Mouse (Mus musculus): ENCODE data around the gene Sf3a3. TPM values are rescaled to one million over a fixed set of nuclear protein-coding genes. Genes with fewer than 3 reads are reported as not detected.

Gene Sf3a3
- polyA plus RNA-seq, 1 experiment: 24.2 TPM

GRCm38 (mm10) chr4:124719101-124719500 lies 4.5 kb downstream of the Sf3a3 start:
- Histone ChIP-seq H3K27ac (ENCODE audit: control insufficient read depth, insufficient read depth, low read depth, low read length) (no peak overlapping the region), H3K4me3 (ENCODE audit: control insufficient read depth, low read depth, low read length) (no peak overlapping the region), H3K4me1 (ENCODE audit: control insufficient read depth, insufficient read depth, low read length) (peaks cover 3% of the 10 kb centered on the region; the same call in 1 of the 2 replicates), H3K27me3 (ENCODE audit: control insufficient read depth, insufficient read depth, low read length) (no peaks in the 10 kb centered on the region), H3K36me3 (ENCODE audit: control insufficient read depth, insufficient read depth, low read length) (peaks cover 2% of the 10 kb centered on the region)
- no peak for TF ChIP-seq CTCF (IDR thresholded peaks at IDR 0.05; ENCODE audit: control insufficient read depth, insufficient read depth, insufficient replicate concordance, low read depth, low read length)
- TF ChIP-seq POLR2A (IDR thresholded peaks at IDR 0.05; ENCODE audit: control insufficient read depth, low read depth, low read length): no peak

- Histone ChIP-seq H3K27me3 (ENCODE audit: control insufficient read depth, insufficient read depth, low read length) (no peaks in the 10 kb centered on the region), H3K4me3 (ENCODE audit: control insufficient read depth, low read depth, low read length) (no peak overlapping the region), H3K36me3 (ENCODE audit: control insufficient read depth, insufficient read depth, low read length) (peaks cover 10% of the 10 kb centered on the region), H3K27ac (ENCODE audit: control insufficient read depth, insufficient read depth, low read depth, low read length) (no peak overlapping the region), H3K4me1 (ENCODE audit: control insufficient read depth, insufficient read depth, low read length) (no peaks in the 10 kb centered on the region)
- TF ChIP-seq CTCF (IDR thresholded peaks at IDR 0.05; ENCODE audit: control insufficient read depth, insufficient read depth, insufficient replicate concordance, low read depth, low read length): no peak
- no peak for TF ChIP-seq POLR2A (IDR thresholded peaks at IDR 0.05; ENCODE audit: control insufficient read depth, low read depth, low read length)
Measured at GRCm38 (mm10) chr4:124726121-124726520, 11.5 kb downstream of the Sf3a3 start.

- H3K36me3 ChIP-seq (ENCODE audit: control insufficient read depth, insufficient read depth, low read length): no peaks in the 10 kb centered on the region
- H3K4me3 ChIP-seq (ENCODE audit: control insufficient read depth, low read depth, low read length): no peak overlapping the region
- TF ChIP-seq CTCF (IDR thresholded peaks at IDR 0.05; ENCODE audit: control insufficient read depth, insufficient read depth, insufficient replicate concordance, low read depth, low read length) (no peak), POLR2A (IDR thresholded peaks at IDR 0.05; ENCODE audit: control insufficient read depth, low read depth, low read length) (no peak)
- H3K4me1 ChIP-seq (ENCODE audit: control insufficient read depth, insufficient read depth, low read length): peaks cover 3% of the 10 kb centered on the region
- H3K27me3 ChIP-seq (ENCODE audit: control insufficient read depth, insufficient read depth, low read length): no peaks in the 10 kb centered on the region
- 0 out of 2 replicates have a peak overlapping the region, but pooled peaks have one; percentile 23 for H3K27ac ChIP-seq (ENCODE audit: control insufficient read depth, insufficient read depth, low read depth, low read length)
Measured at GRCm38 (mm10) chr4:124736952-124737351, 22.4 kb downstream of the Sf3a3 start.

- H3K27me3 ChIP-seq (ENCODE audit: control insufficient read depth, insufficient read depth, low read length): no peaks in the 10 kb centered on the region
- H3K4me3 ChIP-seq (ENCODE audit: control insufficient read depth, low read depth, low read length): no peak overlapping the region
- no peaks in the 10 kb centered on the region for H3K36me3 ChIP-seq (ENCODE audit: control insufficient read depth, insufficient read depth, low read length)
- no peak overlapping the region for H3K27ac ChIP-seq (ENCODE audit: control insufficient read depth, insufficient read depth, low read depth, low read length)
- TF ChIP-seq CTCF (IDR thresholded peaks at IDR 0.05; ENCODE audit: control insufficient read depth, insufficient read depth, insufficient replicate concordance, low read depth, low read length): no peak
- no peak for TF ChIP-seq POLR2A (IDR thresholded peaks at IDR 0.05; ENCODE audit: control insufficient read depth, low read depth, low read length)
- peaks cover 7% of the 10 kb centered on the region for H3K4me1 ChIP-seq (ENCODE audit: control insufficient read depth, insufficient read depth, low read length)
Measured at GRCm38 (mm10) chr4:124737486-124737885, 22.9 kb downstream of the Sf3a3 start.

- Histone ChIP-seq H3K4me1 (ENCODE audit: control insufficient read depth, insufficient read depth, low read length) (peaks cover 7% of the 10 kb centered on the region), H3K27me3 (ENCODE audit: control insufficient read depth, insufficient read depth, low read length) (no peaks in the 10 kb centered on the region)
- TF ChIP-seq POLR2A (IDR thresholded peaks at IDR 0.05; ENCODE audit: control insufficient read depth, low read depth, low read length): no peak
- no peak for TF ChIP-seq CTCF (IDR thresholded peaks at IDR 0.05; ENCODE audit: control insufficient read depth, insufficient read depth, insufficient replicate concordance, low read depth, low read length)
Measured at GRCm38 (mm10) chr4:124738013-124738412, 23.4 kb downstream of the Sf3a3 start.

GRCm38 (mm10) chr4:124738783-124739182 lies 24.2 kb downstream of the Sf3a3 start:
- no peaks in the 10 kb centered on the region for H3K27me3 ChIP-seq (ENCODE audit: control insufficient read depth, insufficient read depth, low read length)
- peak overlapping the region; percentile 3; the same call in 1 of the 2 replicates for H3K27ac ChIP-seq (ENCODE audit: control insufficient read depth, insufficient read depth, low read depth, low read length)
- peaks cover 7% of the 10 kb centered on the region for H3K4me1 ChIP-seq (ENCODE audit: control insufficient read depth, insufficient read depth, low read length)
- no peaks in the 10 kb centered on the region for H3K36me3 ChIP-seq (ENCODE audit: control insufficient read depth, insufficient read depth, low read length)
- no peak for TF ChIP-seq CTCF (IDR thresholded peaks at IDR 0.05; ENCODE audit: control insufficient read depth, insufficient read depth, insufficient replicate concordance, low read depth, low read length)
- TF ChIP-seq POLR2A (IDR thresholded peaks at IDR 0.05; ENCODE audit: control insufficient read depth, low read depth, low read length): no peak
- no peak overlapping the region for H3K4me3 ChIP-seq (ENCODE audit: control insufficient read depth, low read depth, low read length)

More at GRCm38 (mm10) chr4:124738013-124738412, 23.4 kb downstream of the Sf3a3 start:
- no peak overlapping the region for H3K27ac ChIP-seq (ENCODE audit: control insufficient read depth, insufficient read depth, low read depth, low read length)
- no peak overlapping the region for H3K4me3 ChIP-seq (ENCODE audit: control insufficient read depth, low read depth, low read length)
- H3K36me3 ChIP-seq (ENCODE audit: control insufficient read depth, insufficient read depth, low read length): no peaks in the 10 kb centered on the region

- H3K4me1 ChIP-seq (ENCODE audit: control insufficient read depth, insufficient read depth, low read length): peaks cover 7% of the 10 kb centered on the region
- H3K4me3 ChIP-seq (ENCODE audit: control insufficient read depth, low read depth, low read length): peak within 1 kb of the TSS; percentile 90
- H3K27me3 ChIP-seq (ENCODE audit: control insufficient read depth, insufficient read depth, low read length): no peaks in the 10 kb centered on the region
- H3K27ac ChIP-seq (ENCODE audit: control insufficient read depth, insufficient read depth, low read depth, low read length): peak within 1 kb of the TSS; percentile 76
- no peak for TF ChIP-seq CTCF (IDR thresholded peaks at IDR 0.05; ENCODE audit: control insufficient read depth, insufficient read depth, insufficient replicate concordance, low read depth, low read length)
- peak; percentile 57 for TF ChIP-seq POLR2A (IDR thresholded peaks at IDR 0.05; ENCODE audit: control insufficient read depth, low read depth, low read length)
- no peaks in the 10 kb centered on the region for H3K36me3 ChIP-seq (ENCODE audit: control insufficient read depth, insufficient read depth, low read length)
Measured at GRCm38 (mm10) chr4:124741376-124742343, 27.1 kb downstream of the Sf3a3 start, which contains the start of gene Inpp5b. Gene Inpp5b (plus strand): TSS chr4:124741850.

Measured in testis, adult 2 months (tissue).